Mouse (Mus musculus): ENCODE measurements around the gene Ksr2.

DNA sequence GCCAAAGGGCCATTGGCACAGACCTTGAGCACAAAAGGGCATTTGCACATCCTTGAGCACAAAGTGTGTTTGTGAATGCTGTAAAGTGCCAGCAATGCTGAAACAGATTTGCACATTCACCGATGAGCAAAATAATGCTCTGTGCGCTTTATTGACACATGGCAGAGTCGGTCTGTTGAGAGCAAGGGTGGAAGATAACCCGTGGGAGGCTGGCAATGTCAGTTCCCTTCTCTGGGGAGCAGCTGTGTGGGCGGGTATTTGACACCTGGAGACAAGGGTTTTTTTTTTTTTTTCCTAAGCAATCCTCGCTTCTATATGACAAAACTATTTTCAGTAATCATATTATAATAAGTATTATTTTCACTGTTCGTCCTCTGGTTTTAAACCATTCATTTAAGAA lies 389.8 kb downstream of the Ksr2 start:
- TF ChIP-seq GATA1 (IDR thresholded peaks at IDR 0.05; ENCODE audit: borderline replicate concordance, low read length): no peak
- TF ChIP-seq FLI1 (IDR thresholded peaks at IDR 0.05; ENCODE audit: low read length): no peak
